Mouse (Mus musculus) CD4-positive, CD25-positive, alpha-beta regulatory T cell, adult 4 months (primary cell): ENCODE measurements at regions not wholly inside any gene's neighbourhood (a gene's known extent, or its start where the extent isn't known, plus 50 kb on each side); places are given as distances from the start of the nearest gene placed in this dataset.
"Not testable (repeated sequence)": the region's sequence is repeated elsewhere in the genome, so short reads cannot be mapped to it uniquely, and the experiment has no call there.

Experiments
- ATAC-seq: one replicate; pipeline ENCODE4 v1.8.0; 2017

- ATAC-seq = not testable (repeated sequence)
These were observed 495.2 kb upstream of the Olfr1507 start for GRCm38 (mm10) chr14:52990569-52991327.

GRCm38 (mm10) chr14:52989940-52990339, 494.4 kb upstream of the Olfr1507 start:
- not testable (repeated sequence) for ATAC-seq

GRCm38 (mm10) chr14:52988563-52988962, 493.0 kb upstream of the Olfr1507 start:
- ATAC-seq = not testable (repeated sequence)

- peak; percentile 64 for ATAC-seq
These were observed 476.9 kb upstream of the Olfr1507 start for GRCm38 (mm10) chr14:52972207-52973003.

- peak; percentile 77 for ATAC-seq
These were observed 466.6 kb upstream of the Olfr1507 start for GRCm38 (mm10) chr14:52962110-52962509.

- ATAC-seq = peak; percentile 74
These were observed 461.0 kb upstream of the Olfr1507 start for GRCm38 (mm10) chr14:52956515-52956914.

- ATAC-seq = peak; percentile 79
These were observed 449.4 kb upstream of the Olfr1507 start for GRCm38 (mm10) chr14:52944925-52945324.

GRCm38 (mm10) chr14:52942438-52942837, 446.9 kb upstream of the Olfr1507 start:
- ATAC-seq = peak; percentile 63

- ATAC-seq = not testable (repeated sequence)
These were observed 446.2 kb upstream of the Olfr1507 start for GRCm38 (mm10) chr14:52941747-52942146.

- ATAC-seq = not testable (repeated sequence)
These were observed 424.6 kb upstream of the Olfr1507 start for GRCm38 (mm10) chr14:52920138-52920537.

GRCm38 (mm10) chr14:52913814-52914213, 418.3 kb upstream of the Olfr1507 start:
- ATAC-seq = not testable (repeated sequence)

- peak; percentile 29 for ATAC-seq
These were observed 404.1 kb upstream of the Olfr1507 start for GRCm38 (mm10) chr14:52899629-52900028.

GRCm38 (mm10) chr14:52898310-52898709, 402.8 kb upstream of the Olfr1507 start:
- ATAC-seq = not testable (repeated sequence)

GRCm38 (mm10) chr14:52879978-52880377, 384.4 kb upstream of the Olfr1507 start:
- peak; percentile 87 for ATAC-seq

- peak; percentile 53 for ATAC-seq
These were observed 368.3 kb upstream of the Olfr1507 start for GRCm38 (mm10) chr14:52863841-52864240.

GRCm38 (mm10) chr14:52863107-52863506, 367.6 kb upstream of the Olfr1507 start:
- ATAC-seq = peak; percentile 97

GRCm38 (mm10) chr14:52862491-52862890, 366.9 kb upstream of the Olfr1507 start:
- ATAC-seq = not testable (repeated sequence)

- peak; percentile 81 for ATAC-seq
These were observed 359.8 kb upstream of the Olfr1507 start for GRCm38 (mm10) chr14:52855339-52855738.

- ATAC-seq = not testable (repeated sequence)
These were observed 358.0 kb upstream of the Olfr1507 start for GRCm38 (mm10) chr14:52853598-52853997.

- ATAC-seq = peak; percentile 98
These were observed 352.4 kb upstream of the Olfr1507 start for GRCm38 (mm10) chr14:52847970-52848369.

GRCm38 (mm10) chr14:52824005-52824404, 328.5 kb upstream of the Olfr1507 start:
- peak; percentile 81 for ATAC-seq

- peak; percentile 75 for ATAC-seq
These were observed 326.1 kb upstream of the Olfr1507 start for GRCm38 (mm10) chr14:52821617-52822016.

GRCm38 (mm10) chr14:52811128-52811415, 315.5 kb upstream of the Olfr1507 start:
- not testable (repeated sequence) for ATAC-seq
